Mouse (Mus musculus): ENCODE results near the gene Olfr135.

Olfr135 gene

GRCm38 (mm10) chr17:38204035-38204434 is at the start of gene Olfr135:
Olfr135 (plus strand) TSS chr17:38204335.
- DNase-seq, result no peak

- DNase-seq, result no peak
Measured at GRCm38 (mm10) chr17:38171088-38171487, 33.0 kb upstream of the Olfr135 start, which contains the start of gene Olfr134. Olfr134 (plus strand) TSS chr17:38171388.

Data from B cell, adult 2 months (primary cell).